Mouse (Mus musculus) embryo, embryonic 9.5 days (tissue): ENCODE measurements around the gene Slc39a11.

ENCODE experiments used
- DNase-seq: peaks from one replicate; pipeline ENCODE4 v3.0.0-alpha.2; 2017; ENCODE audit errors: extremely low spot score

Slc39a11 gene

GRCm38 (mm10) chr11:113507716-113508480 lies 142.0 kb downstream of the Slc39a11 start:
- no peak for DNase-seq

- no peak for DNase-seq
Observed at GRCm38 (mm10) chr11:113505551-113506160, 144.2 kb downstream of the Slc39a11 start.

- DNase-seq: no peak
Observed at GRCm38 (mm10) chr11:113504459-113505062, 145.3 kb downstream of the Slc39a11 start.

- no peak for DNase-seq
Observed at GRCm38 (mm10) chr11:113502968-113503367, 146.9 kb downstream of the Slc39a11 start.

GRCm38 (mm10) chr11:113500631-113501305 lies 149.1 kb downstream of the Slc39a11 start:
- no peak for DNase-seq

DNA sequence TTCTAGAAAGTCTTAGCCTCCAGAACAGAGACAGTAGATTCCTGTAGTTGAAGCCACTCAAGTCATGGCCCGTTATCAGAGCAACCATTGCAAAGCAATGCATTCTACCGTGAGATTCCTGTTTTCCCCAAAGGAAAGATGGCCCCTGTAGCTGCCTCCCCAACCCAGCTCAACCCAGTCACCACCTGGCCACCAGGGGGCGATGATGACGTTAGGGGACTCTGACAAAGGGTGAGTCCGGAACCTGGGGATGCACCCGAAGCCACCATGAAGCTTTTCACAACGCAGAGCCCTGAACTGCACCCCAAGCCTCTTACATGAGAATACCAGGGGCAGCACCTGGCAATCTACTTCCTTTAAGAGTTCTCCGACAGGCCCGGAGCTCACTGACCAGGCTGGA lies 151.0 kb downstream of the Slc39a11 start:
- DNase-seq: no peak

- DNase-seq: no peak
Observed at GRCm38 (mm10) chr11:113494021-113494546, 155.8 kb downstream of the Slc39a11 start.

DNA sequence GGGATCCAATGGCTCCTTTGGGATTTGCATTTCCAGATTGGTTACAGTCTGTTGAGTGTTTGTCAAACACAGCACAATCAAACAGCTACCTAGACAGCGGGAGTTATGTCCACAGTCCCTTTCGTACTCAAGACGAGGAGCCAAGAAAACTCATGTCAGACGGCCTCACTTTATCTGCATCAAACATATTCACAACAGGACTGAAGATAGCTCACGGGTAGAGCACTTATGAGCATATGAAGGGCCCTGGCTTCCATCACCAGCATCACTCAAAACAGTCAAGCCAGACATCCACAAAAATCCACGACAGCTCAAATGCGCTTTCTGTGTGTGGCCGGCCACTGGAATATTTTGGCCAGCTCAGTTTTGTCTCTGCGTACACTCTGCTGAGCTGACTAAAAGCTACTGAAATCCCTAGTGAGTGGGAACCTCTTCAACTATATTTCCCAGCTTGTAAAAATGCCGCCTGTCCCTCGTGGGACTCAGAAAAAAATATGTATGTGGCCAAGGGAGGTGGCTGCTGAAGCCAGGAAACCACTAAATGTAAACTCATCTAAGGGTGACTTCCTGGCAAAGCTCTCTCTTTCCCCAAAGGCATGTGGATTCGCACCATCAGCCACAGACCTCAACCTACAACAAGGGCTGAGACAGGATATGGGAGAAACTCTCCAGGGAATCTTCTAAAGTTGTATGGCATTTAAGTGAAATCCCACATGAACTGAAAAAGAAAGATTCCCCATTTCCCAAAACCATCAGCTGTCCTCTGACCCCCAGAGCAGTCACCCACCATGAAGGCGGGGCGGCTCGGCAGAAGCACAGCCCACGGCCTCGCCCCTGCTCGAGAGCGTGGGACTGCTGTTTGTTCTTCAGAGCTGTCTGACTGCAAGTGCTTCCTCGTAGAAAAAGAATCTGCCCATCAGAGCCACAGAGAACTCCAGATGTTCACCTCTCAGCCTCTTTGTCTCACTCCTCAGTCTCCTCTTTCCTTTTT lies 159.1 kb downstream of the Slc39a11 start:
- no peak for DNase-seq

GRCm38 (mm10) chr11:113487603-113488335 lies 162.1 kb downstream of the Slc39a11 start:
- DNase-seq: no peak

- DNase-seq: no peak
Observed at GRCm38 (mm10) chr11:113484037-113484436, 165.8 kb downstream of the Slc39a11 start.

DNA sequence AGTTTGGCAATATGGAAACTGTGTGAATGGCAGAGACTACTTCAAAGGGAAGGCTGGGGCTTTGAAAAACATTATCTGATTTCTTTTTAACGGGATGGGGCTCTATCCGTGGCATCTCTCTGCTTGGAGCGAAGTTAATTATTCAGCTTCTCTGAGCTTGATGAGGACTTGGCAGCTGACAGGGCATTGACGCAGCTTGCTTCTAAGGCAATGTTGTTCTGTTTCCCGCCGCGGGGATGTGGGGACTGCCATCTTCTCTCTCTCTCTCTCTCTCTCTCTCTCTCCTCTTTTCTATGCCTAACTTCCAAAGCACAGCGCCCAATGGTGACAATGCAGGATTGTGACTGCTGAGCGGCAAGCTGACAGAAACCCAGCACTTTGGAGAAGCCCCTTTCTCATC lies 172.3 kb downstream of the Slc39a11 start:
- DNase-seq: no peak

- DNase-seq: no peak
Observed at GRCm38 (mm10) chr11:113476720-113477119, 173.2 kb downstream of the Slc39a11 start.

DNA sequence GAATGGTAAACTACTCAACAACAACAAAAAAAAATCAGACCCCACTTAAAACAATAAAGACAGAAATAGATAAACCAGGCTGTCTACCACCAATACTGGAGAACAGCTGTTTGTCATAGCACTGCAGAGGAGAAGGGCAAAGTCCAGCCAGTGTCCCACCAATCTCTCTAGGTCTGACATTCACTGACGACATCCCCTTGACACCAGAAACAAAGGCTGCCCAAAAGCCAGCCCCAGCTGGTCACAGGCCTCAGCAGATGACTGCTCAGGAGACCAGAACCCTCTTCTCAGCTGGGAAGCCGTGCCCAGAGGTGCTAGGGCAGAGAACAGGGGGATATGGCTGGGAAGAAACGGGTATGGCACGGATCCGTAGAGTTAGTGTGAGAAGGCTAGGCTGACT lies 174.4 kb downstream of the Slc39a11 start:
- no peak for DNase-seq

GRCm38 (mm10) chr11:113473998-113474534 lies 175.8 kb downstream of the Slc39a11 start:
- DNase-seq: no peak

- DNase-seq: no peak
Observed at GRCm38 (mm10) chr11:113471936-113472335, 177.9 kb downstream of the Slc39a11 start.

- no peak for DNase-seq
Observed at GRCm38 (mm10) chr11:113469919-113470785, 179.7 kb downstream of the Slc39a11 start.

- no peak for DNase-seq
Observed at GRCm38 (mm10) chr11:113468016-113468415, 181.9 kb downstream of the Slc39a11 start.

GRCm38 (mm10) chr11:113467313-113467811 lies 182.5 kb downstream of the Slc39a11 start:
- DNase-seq: no peak

DNA sequence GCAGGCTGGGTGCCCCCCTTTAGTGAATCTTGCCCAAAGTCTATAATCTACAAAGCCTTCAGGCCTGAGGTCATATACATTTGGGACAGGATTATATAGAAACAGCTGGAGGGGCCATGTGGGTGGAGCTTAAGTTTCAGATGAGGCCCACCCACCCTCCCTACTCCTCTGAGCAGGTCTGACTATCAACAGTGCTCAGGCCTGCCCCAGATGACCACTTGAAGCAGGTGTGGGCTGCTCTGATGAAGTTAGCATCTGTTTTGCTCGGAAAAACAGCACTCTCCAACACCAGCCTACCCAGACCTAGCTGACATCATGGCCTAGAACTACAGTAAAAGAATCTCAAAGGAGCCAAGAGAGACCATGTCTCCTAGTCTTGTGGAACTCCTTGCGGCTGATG lies 189.8 kb downstream of the Slc39a11 start:
- no peak for DNase-seq
